Mouse (Mus musculus): ENCODE data around the gene Nos1ap.

The Nos1ap gene

GRCm38 (mm10) chr1:170498645-170499044 lies 91.0 kb downstream of the Nos1ap start:
- DNase-seq = no peak

DNA sequence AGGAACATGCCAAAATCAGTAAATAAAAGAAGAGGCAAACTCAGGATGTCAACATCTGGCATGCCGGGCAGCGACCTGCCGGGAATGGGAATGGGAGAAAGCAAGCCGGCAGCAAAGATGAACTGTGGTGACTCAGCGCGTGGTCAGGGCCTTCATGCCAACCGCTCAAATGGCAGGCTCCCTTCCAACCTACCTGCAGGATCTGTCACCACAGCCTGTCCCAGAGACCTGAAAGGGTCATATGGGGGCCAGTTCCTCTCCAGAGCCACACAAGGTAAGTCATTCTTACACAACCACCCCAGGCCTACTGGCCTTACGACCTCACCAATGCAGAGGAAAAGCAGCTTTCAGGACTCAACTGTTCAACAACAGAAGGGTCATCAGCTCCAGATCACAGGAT lies 93.4 kb downstream of the Nos1ap start:
- DNase-seq = no peak

- DNase-seq = no peak
Observed at GRCm38 (mm10) chr1:170495538-170496183, 94.0 kb downstream of the Nos1ap start.

- DNase-seq = no peak
Observed at GRCm38 (mm10) chr1:170492527-170492926, 97.1 kb downstream of the Nos1ap start.

GRCm38 (mm10) chr1:170492027-170492426 lies 97.6 kb downstream of the Nos1ap start:
- DNase-seq = no peak

GRCm38 (mm10) chr1:170489936-170490335 lies 99.7 kb downstream of the Nos1ap start:
- DNase-seq = no peak

- no peak for DNase-seq
Observed at GRCm38 (mm10) chr1:170489450-170489849, 100.2 kb downstream of the Nos1ap start.

DNA sequence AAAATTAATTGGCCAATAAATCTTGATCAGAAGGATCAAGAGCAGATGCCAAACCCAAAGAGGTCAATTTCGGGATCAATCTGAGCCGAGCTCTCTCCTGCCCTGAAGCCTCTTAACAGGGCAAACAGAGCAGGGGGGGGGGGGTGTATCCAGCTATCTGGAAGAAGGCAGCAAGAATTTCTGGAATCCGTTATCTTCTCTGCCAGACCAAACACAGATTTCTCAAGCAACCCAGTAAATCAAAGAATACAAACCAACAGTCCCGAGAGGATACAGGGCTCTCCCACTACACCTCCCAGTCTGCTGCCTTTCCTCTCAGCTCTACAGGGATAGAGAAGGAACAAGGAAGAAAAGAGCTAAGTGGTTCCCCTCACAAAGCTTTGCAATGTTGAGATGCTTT lies 104.5 kb downstream of the Nos1ap start:
- DNase-seq = no peak

DNA sequence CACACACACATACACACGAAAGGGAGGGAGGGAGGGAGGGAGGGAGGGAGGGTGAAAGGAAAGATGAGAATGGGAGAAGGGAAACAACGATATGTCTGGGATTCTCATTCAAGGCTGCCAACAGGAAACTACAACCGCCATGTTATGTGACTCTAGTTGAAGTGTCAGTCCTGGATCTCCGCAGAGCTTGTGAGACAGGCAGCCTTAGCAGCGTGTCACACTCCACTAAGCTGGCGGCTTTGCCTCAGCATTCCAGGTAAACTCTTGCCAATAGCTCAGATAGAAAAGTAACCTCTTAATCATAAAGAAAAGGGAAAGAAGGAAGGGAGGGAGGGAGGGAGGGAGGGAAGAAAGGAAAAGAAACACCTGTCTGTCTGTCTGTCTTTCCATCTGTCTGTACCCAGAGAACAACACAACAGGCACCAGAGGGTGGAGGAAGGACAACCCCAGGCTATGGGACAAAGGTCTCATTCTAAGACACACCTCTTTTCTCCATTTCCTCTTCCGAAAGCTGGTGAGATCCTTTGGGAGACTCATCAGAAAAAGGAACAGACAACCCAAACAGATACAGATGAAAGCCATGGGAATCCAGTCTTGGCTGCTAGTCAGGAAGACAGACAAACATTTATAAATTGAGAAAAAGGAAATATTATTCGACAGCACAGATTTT lies 107.3 kb downstream of the Nos1ap start:
- DNase-seq = no peak

DNA sequence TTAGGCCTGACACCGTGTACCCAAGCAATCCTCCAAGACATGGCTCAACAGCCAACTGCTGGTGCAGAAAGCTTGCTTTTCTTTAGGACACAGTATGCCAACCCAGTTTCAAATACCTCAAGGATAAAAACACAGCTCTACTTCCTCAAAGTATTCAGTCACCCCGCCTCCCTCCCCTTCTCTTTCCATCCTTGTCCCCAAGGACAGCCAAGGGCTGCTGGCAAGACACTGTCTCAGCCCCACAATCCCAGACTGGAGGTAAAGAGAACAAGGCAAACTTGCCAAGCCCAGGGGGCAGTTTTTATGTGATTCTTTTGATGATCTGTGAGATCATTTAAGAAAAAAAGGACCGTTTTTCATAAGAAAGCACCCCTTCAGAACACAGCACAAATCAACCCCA lies 108.6 kb downstream of the Nos1ap start:
- no peak for DNase-seq

DNA sequence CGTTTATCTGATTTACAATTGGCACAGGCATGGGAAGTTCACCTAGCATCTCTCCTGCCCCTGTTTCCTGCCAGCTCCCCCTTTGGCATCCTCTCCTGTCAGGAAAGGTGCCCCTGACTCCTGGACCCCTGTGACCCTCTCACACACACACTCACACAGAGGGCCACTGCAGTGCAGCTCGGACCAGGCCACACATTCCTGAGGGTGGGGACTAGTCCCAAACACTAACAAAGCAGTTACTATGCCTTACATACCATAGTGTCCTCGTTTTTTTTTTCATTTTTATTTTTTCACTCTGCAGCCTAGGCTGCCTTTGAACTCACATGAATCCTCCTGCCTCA lies 110.2 kb downstream of the Nos1ap start:
- no peak for DNase-seq

GRCm38 (mm10) chr1:170478791-170479457 lies 110.7 kb downstream of the Nos1ap start:
- no peak for DNase-seq

- DNase-seq = no peak
Observed at GRCm38 (mm10) chr1:170477636-170478600, 111.7 kb downstream of the Nos1ap start.

- no peak for DNase-seq
Observed at GRCm38 (mm10) chr1:170473460-170473859, 116.2 kb downstream of the Nos1ap start.

DNA sequence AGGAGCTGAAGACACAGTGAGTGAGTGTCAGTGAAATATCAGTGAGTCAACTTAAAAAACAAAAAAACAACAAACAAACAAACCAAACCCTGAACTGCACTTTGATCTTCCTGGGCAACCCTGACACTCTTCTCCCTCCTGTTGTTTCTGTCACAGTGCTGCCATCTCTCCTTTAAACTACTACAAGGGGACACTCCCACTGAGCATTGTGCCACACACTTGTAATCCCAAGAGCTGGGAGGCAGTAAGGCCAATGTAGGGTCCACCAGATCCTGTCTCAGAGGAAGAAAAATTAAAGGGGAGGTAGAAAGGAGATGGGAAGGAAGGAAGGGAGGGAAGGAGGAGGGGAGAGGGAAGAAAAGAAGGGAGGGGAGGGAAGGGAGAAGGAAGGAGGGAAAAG lies 116.8 kb downstream of the Nos1ap start:
- DNase-seq = no peak

DNA sequence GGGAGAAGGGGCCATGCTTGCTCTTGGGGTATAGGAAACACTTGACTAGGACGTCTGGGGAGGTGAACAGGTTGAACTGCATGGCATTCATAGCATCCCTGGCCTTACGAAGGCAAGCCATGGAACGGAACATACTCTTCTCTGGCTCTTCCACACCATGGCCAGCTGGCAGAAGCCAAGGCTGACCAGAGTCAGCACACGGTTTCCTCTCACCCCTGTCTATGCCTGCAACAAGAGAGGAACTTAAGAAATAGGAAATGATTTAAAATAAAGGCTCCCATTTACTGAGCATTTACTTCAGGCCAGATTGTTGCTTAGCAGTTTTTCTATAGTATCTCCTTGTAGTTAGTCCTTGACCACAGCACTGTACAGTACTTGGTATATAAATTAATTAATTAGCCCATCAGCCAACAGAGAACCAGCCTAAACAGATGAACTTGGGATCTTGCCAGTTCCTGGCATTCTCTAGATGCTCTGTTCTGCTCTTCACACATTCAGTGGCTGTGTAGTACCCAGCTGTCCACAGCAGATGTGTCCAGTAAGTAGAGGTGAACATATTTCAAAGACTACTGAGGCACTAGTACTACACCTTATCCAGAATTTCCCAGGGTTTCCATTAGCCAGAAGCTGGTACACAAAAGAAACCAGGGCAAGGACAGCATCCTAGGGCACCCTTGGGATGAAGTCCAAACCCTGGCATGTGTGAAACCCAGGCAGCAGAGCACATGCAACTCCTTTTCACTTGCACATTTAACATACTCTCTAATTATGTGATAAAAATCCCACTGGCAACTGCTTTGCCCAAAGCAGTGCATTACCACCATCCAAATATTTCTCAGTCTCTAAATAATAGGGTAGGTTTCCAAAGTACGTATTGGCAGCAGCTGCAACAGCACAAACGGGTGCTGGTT lies 123.3 kb downstream of the Nos1ap start:
- no peak for DNase-seq

DNA sequence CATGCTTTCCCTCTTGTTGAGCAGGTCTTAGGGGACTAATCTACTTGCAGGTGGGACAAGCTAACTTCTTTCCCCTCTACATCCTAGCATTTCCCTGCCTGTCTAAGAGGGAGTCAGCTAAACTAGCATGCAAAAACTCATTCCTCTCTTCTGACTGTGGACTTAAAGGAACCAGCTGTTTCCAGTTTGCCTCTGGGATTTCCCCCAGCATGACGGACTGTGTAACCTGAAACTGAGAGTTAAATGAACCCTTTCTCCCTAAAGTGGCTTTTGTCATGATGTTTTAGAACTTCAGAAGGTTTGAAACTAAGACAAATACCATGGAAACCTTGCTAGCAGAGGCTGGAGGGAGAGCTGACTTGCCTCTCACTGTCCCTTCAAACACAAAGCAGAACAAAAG lies 127.5 kb downstream of the Nos1ap start:
- DNase-seq = no peak

DNA sequence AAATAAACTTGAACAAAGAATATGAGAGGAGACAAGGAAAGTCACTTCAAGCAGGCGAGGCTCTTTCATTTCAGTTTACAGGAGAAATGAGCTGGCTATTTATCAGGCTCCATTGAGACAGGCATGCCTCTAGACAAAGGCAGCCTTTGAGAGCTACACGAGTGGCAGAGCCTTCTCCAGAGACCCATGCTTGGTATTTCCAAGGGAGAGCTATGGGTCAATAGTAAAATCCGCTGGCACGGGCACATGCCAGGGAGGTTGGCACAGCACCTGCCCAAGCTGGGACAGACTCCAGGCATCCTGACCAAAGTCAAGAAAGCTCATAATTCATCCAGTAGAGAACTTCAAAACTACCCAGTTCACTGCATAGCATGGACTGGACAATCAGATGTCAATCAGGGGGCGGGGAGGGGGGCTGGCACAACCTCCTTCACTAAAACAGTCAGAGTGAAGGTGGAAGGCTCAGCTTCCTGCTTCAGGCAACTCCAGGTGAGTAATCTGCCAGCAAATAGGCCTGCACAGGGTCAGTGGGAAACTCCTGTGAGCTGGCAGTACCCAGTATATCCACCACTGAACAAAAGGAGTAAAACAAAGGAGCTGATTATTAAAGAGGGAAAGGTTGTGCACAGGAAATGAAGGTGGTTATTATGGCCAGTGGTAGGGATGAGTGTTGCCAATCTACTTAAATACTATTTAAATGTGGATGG lies 129.6 kb downstream of the Nos1ap start:
- DNase-seq = no peak

GRCm38 (mm10) chr1:170457673-170458072 lies 132.0 kb downstream of the Nos1ap start:
- DNase-seq = no peak

DNA sequence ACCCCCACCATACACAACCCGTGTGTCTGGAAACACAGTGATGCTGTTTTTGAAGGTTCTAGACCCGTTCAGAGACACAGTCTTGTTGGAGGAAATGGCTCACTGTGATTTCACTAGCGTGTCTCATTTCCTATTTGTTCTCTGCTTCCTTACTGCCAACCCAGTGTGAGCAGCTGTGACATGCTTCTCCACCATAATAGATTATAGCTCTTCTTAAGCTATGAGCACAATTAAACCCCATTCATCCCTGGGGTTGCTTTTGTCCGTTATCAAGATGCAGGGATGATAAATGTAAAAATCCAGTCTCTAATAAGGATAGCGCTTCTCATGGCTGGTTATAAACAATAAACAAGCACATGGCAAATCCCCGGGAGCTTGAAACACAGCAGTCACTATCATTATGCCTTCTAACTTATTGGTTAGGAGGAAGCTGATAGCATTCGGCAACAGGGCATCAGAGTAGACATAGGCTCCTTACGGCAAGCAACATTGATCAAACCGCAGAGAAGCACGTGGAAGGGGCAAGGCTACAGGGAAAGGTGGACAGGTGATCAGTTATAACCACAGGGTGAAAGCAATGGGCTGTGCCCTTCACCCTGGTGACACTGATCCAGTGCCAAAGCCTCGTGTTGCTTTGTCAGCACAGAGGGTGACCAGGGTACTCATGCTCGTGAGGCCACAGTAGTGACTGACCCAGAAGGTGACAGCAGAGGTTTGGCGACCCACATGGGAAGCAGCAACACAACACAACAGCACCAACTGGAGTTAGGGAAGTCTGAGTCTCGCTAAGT lies 133.6 kb downstream of the Nos1ap start:
- DNase-seq = no peak

GRCm38 (mm10) chr1:170455387-170455786 lies 134.3 kb downstream of the Nos1ap start:
- DNase-seq = no peak

Measured in thymus, postnatal 4 days (tissue).